Mouse (Mus musculus): ENCODE measurements around the gene Sult2b1.

DNA sequence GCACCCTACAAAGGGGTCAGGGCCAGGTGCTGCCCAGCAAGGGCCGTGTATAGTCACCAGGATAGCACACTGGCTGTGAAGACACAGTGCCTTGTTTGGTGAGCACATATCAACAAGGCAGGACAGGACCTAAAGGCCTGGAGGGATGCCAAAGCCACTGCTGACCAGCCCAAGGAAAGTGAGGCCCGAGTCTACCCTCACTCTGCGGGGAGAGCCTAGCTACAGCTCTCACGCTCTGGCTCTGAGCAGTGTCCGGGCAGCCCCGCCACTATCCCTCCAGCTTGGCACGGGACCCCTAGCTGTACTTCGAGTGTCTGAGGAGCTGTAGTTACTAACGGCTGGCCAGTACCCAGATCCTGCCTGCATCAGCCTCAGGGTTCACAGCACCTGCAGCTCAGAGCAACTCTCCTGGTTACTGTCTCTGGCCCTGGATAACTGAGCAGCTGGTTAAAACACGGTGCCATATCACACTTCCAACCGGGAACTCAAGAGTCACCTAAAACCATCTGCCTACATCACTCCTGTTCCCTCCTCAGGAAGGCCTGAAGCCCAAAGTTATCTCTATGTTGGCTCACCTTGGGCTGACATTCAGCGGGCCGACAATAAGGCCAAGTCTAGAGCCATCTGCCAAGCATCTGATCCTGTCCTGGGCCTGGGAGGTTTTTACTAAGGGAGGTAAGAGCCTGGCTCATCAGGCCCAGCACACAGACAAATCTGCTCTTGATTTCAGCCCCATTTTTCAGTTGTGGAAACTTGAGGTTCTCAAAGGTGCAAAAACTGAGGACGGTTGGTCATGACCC lies 25.0 kb upstream of the Sult2b1 start:
- TF ChIP-seq CTCF (IDR thresholded peaks at IDR 0.05) (no peak), POLR2A (IDR thresholded peaks at IDR 0.05; ENCODE audit: insufficient read depth, low read depth, low read length) (no peak), EP300 (IDR thresholded peaks at IDR 0.05; ENCODE audit: insufficient read depth, low read depth, low read length) (no peak)
